10 mouse cellular contexts compared by ENCODE assay signal in the genomic region with DNA sequence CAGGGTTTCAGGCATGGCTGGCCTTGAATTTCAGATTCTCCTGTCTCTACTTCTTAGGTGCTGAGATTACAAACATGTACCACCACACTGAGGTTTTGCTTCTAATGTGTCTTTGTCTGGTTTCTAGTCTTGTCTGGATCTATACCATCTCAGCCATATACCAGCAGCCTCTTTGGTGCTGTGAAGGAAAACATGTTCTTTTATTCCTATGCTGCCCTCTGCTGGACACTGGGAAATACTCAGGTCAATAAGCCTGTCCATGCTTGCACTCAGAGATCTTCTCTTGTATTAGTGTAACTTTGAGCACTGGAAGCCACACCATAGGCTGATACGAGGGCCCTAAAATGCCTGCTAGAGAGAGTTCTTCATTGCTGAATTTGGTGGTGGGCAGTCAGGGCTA. TPM values are rescaled to one million over a fixed set of nuclear protein-coding genes. Genes with fewer than 3 reads are reported as not detected.
DNase-seq lines count a peak whose midpoint lies in the region; ATAC-seq lines count a peak whose summit lies in the region.
"Had no signal": no experiment of that assay in that cellular context is flagged by ENCODE, and none has a peak within 500 bp of the region (broad histone marks: within the 10 kb centered on the region; RNA-seq: fewer than 3 reads in every experiment).

No protein-coding gene starts in this region.

- H3K27me3 ChIP-seq in hindbrain, embryonic 11.5 days (ENCODE audit: control insufficient read depth, insufficient read depth, low read length), result no peaks in the 10 kb centered on the region
- no peaks in the 10 kb centered on the region for H3K27me3 ChIP-seq in hindbrain, embryonic 13.5 days
- H3K27me3 ChIP-seq: neural tube, embryonic 12.5 days had no signal

- H3K4me2 ChIP-seq in hindbrain, embryonic 11.5 days (replicated peaks; ENCODE audit: low read depth, low read length), result no peak overlapping the region
- H3K4me2 ChIP-seq in hindbrain, embryonic 13.5 days, result no peak overlapping the region
- H3K4me2 ChIP-seq: neural tube, embryonic 12.5 days had no signal

- H3K9me3 ChIP-seq in hindbrain, embryonic 11.5 days (ENCODE audit: control insufficient read depth, low read length), result no peaks in the 10 kb centered on the region
- H3K9me3 ChIP-seq in hindbrain, embryonic 13.5 days, result no peaks in the 10 kb centered on the region
- H3K9me3 ChIP-seq: neural tube, embryonic 12.5 days had no signal

- WGBS in hindbrain, embryonic 11.5 days, result 58% methylated on average over 1 of the region's 1 CpGs
- 66% methylated on average over 1 of the region's 1 CpGs for WGBS in hindbrain, embryonic 13.5 days

- H3K36me3 ChIP-seq in hindbrain, embryonic 11.5 days (ENCODE audit: control insufficient read depth, insufficient read depth, low read length), result no peaks in the 10 kb centered on the region
- H3K36me3 ChIP-seq in hindbrain, embryonic 13.5 days, result no peaks in the 10 kb centered on the region
- H3K36me3 ChIP-seq: neural tube, embryonic 12.5 days had no signal

- peak; percentile 56 for DNase-seq in hindbrain, embryonic 11.5 days (ENCODE audit: low spot score)
- DNase-seq in B cell, adult 2 months, result peak; percentile 1
- DNase-seq in adrenal gland, postnatal 25 days, result peak; percentile 26
- DNase-seq in fibroblast of lung, adult 2 months (ENCODE audit: low read depth), result peak; percentile 6
- DNase-seq in kidney, postnatal 4 days, result peak; percentile 44 to 59
- DNase-seq in lung, postnatal 10 days, result peak; percentile 62

- ATAC-seq in hindbrain, embryonic 11.5 days (ENCODE audit: low FRiP score), result no peak
- no peak for ATAC-seq in hindbrain, embryonic 13.5 days (ENCODE audit: low FRiP score)
- no peak for ATAC-seq in erythroblast, adult 5-6 weeks (replicated peaks; ENCODE audit: low FRiP score, poor library complexity, severe bottlenecking)

- H3K4me3 ChIP-seq in hindbrain, embryonic 11.5 days (ENCODE audit: low read depth, low read length), result no peak overlapping the region
- no peak overlapping the region for H3K4me3 ChIP-seq in hindbrain, embryonic 13.5 days
- H3K4me3 ChIP-seq: neural tube, embryonic 12.5 days had no signal

- H3K9ac ChIP-seq in hindbrain, embryonic 11.5 days (ENCODE audit: low read depth, low read length), result no peak overlapping the region
- no peak overlapping the region for H3K9ac ChIP-seq in hindbrain, embryonic 13.5 days
- H3K9ac ChIP-seq: neural tube, embryonic 12.5 days had no signal

- no peaks in the 10 kb centered on the region for H3K4me1 ChIP-seq in hindbrain, embryonic 11.5 days (replicated peaks; ENCODE audit: control insufficient read depth, insufficient read depth, low read length)
- H3K4me1 ChIP-seq in hindbrain, embryonic 13.5 days (replicated peaks), result no peaks in the 10 kb centered on the region
- H3K4me1 ChIP-seq: neural tube, embryonic 12.5 days had no signal

- no peak overlapping the region for H3K27ac ChIP-seq in hindbrain, embryonic 11.5 days (ENCODE audit: low read depth, low read length)
- H3K27ac ChIP-seq in hindbrain, embryonic 13.5 days, result no peak overlapping the region
- H3K27ac ChIP-seq: neural tube, embryonic 12.5 days had no signal

RNA-seq across cellular contexts. Expression of gene Ces1c, which starts 9.6 kb away (rescaled TPM):
- polyA plus RNA-seq in hindbrain, embryonic 11.5 days (2014; fragmentation: Nextera tagmentation; extraction: Ambion mirVana), result not detected in 2 replicates
- not detected in 2 replicates for polyA plus RNA-seq in hindbrain, embryonic 13.5 days (2015; fragmentation: Nextera tagmentation; extraction: Ambion mirVana)
- 19.1 TPM in 1 of 2 replicates, not detected in the other for total RNA-seq in adrenal gland, postnatal 25 days (2021)
- total RNA-seq in erythroblast, adult 5-6 weeks (2015; ENCODE audit: low replicate concordance), result not detected in 2 replicates
- total RNA-seq in erythroblast, adult 5-6 weeks (2017; ENCODE audit: low replicate concordance), result not detected in 2 replicates
- polyA plus RNA-seq: heart, embryonic 14.5 days; neural tube, embryonic 12.5 days had no signal

RNA-seq across cellular contexts. Expression of gene Ces1d, which starts 56.9 kb away (rescaled TPM):
- 0.53 TPM in 1 of 2 replicates, not detected in the other for polyA plus RNA-seq in hindbrain, embryonic 11.5 days (2014; fragmentation: Nextera tagmentation; extraction: Ambion mirVana)
- 0.21 and 0.26 TPM in 2 replicates for polyA plus RNA-seq in hindbrain, embryonic 13.5 days (2015; fragmentation: Nextera tagmentation; extraction: Ambion mirVana)
- 150 and 217 TPM in 2 replicates for total RNA-seq in adrenal gland, postnatal 25 days (2021)
- 0.42 TPM in 1 of 2 replicates, not detected in the other for total RNA-seq in erythroblast, adult 5-6 weeks (2015; ENCODE audit: low replicate concordance)
- not detected in 2 replicates for total RNA-seq in erythroblast, adult 5-6 weeks (2017; ENCODE audit: low replicate concordance)
- polyA plus RNA-seq: neural tube, embryonic 12.5 days had no signal

Comparison
In these comparisons a context has a peak if more than half of its experiments do, and no peak if none do; other contexts are left out.
1. DNase-seq: peak in every context shown above with its lines; median percentile 62 in lung, postnatal 10 days; 56 in hindbrain, embryonic 11.5 days; 52 in kidney, postnatal 4 days; 26 in adrenal gland, postnatal 25 days; 6 in fibroblast of lung, adult 2 months; 1 in B cell, adult 2 months.
2. RNA of gene Ces1d, which starts 56.9 kb away (total RNA-seq): 150 to 217 TPM in adrenal gland, postnatal 25 days; 0.42 TPM in erythroblast, adult 5-6 weeks; every median in the first group is over 100 times any median in the second.